Mouse (Mus musculus) thymus, postnatal 25 days (tissue): ENCODE data around the gene Zfp341.

ENCODE experiments used
- DNase-seq: peaks from one replicate; pipeline ENCODE4 v3.0.0; 2022

Gene Zfp341

DNA sequence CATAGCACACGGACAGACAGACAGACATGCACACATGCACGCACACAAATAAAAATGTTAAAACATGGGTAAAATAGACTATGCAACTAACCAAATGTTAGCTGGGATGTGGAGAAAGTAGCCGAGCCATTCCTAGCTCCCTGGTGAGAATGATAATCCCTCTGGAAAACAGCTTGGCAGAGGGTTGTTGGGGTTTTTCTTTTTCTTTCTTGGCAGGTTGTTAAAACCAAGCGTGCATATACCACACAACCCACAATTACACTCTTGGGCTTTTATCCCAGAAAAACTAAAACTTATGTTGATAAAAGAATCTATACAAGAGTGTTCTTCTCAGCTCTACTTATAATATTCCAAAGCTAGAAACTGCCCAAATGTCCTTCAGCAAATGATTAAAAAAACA is 24.0 kb upstream of the Zfp341 start:
- no peak for DNase-seq

DNA sequence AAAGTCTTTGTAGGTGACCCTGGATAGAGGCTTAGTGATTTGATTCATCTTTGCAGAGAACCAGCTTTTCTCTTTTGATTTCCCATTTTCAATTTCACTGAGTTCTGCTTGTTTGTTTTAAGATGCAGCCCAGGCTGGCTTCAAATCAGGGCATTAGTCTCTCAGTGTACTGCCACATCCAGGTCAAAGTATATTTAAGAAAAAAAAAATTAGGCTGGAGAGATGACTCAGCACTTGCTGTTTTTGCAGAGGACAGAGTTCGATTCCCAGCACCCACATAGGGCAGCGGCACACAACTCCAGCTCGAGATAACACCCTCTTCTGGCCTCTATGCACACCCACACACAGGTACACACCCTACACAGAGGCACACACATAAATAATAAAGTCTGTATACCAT is 21.9 kb upstream of the Zfp341 start:
- DNase-seq = no peak

DNA sequence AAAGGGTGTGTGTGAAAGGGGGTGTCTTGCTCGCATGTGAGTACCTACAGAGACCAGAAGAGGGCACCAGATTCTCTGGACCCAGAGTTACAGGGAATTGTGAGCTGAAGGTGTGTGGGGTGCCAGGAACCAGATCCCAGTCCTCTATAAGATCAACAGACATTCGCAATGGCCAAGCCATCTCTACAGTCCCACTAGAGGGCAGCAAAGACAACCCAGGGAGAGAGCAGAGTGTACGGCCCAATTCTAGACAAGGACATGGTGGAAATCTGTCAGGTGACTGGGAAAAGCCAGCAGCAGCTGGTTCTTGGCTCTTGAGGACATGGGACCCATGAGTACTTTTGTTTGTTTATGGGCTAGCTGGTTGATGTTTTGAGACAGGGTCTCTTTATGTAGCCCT is 20.1 kb upstream of the Zfp341 start:
- peak; percentile 69 for DNase-seq

DNA sequence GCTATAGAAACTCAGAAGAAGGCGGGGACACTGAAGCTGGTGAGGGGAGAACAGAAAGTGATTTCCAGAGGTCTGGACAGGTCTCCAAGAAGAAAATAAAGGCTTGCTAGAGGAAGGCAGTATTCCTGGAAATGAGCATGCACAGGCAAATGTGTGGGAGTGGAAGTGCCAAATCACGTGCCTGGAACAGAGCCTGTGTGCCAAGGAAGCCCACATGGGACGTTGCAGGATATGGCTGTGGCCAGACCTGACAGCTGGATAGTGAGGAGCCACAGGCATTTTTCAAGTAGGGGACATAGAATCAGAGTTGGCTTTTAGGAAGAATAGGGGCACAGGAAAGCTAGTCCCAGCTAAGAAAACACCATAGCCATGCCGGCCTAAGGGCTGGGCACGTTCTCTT is 17.3 kb upstream of the Zfp341 start:
- DNase-seq = no peak

DNA sequence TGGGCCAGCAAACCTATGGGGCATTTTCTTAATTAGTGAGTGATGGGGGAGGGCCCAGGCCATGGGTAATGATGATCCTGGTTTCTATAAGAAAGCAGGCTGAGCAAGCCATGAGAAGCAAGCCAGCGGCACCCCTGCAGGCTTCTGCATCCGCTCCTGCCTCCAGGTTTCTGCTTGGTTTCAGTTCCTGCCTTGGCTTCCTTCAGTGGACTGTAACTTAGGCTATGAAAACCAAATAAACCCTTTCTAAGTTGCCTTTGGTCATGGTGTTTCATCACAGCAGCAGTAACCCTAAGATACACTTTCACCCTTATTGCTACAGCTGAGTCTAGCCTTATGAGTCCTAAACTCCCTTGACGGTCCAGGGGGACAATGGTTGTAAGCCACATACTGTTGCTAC is 15.7 kb upstream of the Zfp341 start:
- DNase-seq = no peak

DNA sequence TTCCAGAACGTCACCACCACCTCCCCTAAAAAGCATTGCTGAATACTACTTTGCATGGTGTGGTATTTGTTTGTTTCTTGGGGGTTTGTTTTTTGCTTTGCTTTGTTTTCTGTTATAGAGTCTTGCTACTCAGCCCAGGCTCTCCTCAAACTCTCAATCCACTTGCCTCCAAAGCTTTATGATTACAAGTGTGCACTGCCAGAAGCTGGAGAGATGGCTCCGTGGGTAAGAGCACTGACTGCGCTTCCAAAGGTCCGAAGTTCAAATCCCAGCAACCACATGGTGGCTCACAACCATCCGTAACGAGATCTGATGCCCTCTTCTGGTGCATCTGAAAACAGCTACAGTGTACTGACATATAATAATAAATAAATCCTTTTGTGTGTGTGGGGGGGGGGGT is 12.5 kb upstream of the Zfp341 start:
- no peak for DNase-seq

DNA sequence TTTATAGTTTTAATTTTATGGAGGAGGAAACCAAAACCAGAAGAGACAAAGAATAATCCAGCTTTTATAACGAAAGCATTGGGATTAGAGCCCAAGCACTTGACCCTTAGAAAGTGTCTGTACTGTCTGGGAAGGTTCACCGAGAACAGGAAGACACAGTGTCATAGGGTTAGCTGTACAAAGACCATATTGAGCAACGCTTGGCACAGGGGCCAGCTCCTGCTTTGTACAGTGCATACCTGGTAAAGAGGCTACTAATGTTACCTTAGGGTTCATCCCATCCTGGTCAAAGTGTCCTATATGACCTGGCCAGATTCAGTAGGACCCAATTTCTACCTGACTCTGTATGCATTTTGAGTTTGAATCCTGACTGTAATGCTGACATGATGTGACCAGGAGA is 11.8 kb upstream of the Zfp341 start:
- no peak for DNase-seq

DNA sequence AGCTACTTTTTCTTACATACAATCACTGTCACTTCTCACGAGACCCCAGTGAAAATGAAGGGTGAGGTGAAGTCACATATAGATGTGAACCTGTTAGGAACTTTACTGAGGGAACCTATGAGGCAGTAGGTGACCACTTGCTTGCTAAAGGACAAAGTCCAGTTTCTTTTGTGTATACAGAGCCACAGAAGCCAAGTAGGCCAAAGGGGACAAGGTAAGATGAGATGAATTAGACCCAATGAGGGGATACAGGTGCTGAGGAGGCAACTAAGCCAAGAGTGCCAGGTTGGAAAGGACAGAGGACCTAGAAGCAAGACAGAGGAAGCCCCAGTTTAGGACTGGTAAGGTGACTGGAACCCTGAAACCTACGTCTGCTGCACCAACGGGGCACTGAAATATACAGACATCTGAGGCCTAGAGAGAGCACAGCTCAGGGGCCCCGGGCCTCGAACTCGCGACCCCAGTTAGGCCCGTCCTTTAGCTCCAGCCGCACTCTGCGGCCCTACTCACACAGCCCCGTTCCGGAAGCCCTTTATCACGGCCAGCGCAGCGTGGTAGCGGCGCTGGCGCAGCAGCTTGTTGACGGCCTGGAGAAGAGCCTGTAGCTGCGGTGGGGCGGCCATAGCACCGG is 10.0 kb upstream of the Zfp341 start:
- no peak for DNase-seq

DNA sequence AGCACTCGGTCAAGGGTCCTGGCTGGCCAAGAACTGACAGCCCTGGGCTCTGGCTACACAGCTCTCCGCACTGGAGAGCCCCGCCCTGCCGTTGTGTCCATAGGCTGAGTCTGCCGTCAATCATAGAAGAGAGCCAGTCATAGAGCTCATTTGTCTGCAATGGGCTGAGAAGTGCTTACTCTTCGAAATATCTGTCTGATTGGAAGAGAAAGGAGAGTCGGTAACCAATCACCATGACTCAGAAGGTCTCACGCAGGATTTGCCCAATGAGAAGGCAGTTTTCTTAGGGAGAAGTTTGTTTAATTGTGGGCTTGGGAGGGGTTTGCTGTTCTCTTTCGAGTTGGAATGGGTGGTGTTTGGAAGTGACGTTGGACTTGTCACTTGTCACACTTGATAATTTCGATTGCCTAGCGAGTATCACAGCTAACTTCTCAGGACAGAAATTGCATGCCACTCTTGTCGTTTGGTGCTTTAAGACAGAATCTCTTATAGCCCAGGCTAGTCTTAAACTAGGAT is 9.4 kb upstream of the Zfp341 start, which contains the start of gene Pxmp4:
TSS of gene Pxmp4 (minus strand) at position 71 of the 516 bp plus-strand sequence.
- DNase-seq = peak; percentile 99

DNA sequence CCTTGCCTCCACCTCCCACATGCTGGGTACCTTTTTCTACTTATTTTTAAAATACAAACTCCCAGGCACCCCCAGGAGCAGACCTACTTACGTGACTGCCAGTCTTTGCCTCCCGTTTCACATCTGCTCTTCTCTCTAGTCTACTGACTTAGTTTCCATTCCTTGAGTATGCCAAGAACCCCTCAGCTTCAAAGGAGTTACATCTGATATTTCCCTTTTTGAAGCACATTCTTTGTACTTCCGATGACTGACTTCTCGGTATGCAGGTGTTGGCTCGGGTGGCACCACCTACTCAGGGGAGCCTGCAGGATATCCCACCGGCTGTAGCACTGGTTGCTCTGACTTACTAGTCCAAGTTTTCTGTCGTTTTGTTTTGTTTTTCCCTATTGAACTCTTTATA is 8.9 kb upstream of the Zfp341 start:
- DNase-seq = peak; percentile 59

DNA sequence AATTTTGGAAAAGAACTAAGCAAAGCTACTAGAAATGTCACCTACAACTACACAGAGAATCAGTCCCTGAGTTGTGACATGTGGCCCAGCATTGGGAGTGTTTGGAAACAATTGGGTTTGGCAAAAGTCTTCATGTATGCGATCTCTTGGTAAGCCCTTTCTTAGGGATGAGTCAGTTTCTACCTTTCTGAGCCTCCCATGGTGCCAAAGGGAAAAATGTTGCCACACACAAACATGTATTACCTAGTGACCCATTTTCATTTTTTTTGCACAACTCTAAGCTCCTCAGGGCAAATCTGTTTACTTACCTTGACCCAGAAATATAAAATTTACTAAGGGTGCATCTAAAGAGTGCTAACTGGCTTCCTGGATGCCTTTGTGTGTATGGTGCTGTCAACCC is 6.1 kb upstream of the Zfp341 start:
- DNase-seq = no peak

DNA sequence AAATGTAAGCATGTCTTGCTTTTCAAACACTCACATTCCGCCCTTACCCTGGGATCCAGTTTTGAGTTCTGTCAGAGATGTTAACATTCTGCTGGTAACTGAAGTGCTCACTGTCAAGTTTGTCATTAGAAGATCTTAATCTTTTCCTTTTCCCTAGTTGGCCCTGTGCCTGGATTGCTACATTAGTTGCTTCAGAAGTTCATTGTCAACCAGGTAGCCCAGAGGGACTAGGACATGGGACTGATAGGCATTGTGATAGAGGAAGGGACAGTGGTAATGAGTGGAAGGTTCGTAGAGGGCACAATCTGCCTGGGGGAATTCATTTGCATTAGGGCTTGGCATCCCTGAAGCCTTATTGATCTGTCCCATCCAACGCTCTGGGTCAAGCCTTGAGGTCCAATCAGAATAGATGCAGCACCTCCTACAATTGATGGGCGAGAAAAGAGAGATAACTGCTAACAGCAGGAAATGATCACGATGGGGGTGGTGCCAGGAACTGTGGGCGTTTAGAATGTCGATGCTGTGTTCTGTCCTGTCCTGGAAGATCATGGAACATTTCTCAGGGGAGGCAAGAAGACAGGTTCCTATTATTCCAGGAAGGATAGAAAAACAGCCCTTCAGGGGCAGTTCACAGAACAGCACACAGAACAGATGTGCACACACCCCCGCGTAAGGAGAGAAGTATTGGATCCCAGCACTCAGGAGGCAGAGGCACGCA is 3.9 kb upstream of the Zfp341 start:
- no peak for DNase-seq

DNA sequence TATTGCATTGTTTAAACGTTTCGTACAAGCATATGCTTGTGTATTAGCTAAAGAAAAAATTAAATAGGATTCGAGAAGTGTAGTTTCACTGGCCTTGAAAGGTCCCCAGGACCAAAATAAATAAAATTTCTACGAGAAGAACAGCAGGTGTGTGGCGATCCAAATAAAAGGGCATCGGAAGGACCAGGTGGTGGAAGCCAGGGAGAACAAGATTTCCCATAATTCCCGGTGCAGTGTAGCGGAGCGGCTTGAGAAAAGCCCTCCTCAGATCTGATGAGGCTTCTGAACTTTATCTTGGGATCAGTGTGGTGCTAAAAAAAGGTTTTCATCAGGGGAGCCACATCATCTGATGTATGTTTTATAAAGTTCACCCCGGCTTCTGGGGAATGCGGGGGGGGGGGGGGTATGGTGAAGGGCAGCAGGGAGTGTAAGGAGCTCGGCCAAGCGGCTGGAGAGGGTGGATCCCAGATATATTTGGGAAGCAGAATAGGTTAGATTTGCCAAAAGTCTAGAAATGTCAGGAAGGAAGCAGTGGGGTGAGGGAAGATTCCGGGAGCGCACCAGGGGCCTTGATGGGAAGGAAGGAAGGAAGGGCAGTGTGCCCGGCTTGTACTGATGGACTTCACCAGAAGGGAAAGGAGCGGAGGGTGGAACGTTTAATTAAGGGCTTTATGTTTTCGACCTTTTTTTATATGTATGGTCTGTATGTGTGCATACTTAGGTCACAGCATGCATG is 1.9 kb downstream of the Zfp341 start:
- DNase-seq = peak; percentile 21

DNA sequence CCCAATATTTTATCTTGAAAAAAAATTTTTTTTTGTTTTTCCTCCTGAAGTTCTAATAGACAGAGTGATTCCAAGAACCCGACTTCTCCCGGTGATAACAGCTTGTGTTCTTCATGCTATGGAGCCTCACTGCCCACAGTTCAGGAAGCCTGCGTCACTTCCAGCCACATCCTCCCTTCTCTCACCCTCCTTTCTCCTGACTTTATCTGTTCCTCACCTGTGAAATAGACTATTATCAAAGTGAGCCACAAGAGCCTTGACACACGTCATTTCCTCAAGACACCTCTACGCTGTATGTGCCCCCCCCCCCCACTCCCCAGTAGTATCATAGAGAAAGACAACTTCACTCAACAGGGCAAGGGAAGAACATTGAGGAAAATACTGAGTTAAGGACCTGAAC is 2.6 kb downstream of the Zfp341 start:
- peak; percentile 44 for DNase-seq

DNA sequence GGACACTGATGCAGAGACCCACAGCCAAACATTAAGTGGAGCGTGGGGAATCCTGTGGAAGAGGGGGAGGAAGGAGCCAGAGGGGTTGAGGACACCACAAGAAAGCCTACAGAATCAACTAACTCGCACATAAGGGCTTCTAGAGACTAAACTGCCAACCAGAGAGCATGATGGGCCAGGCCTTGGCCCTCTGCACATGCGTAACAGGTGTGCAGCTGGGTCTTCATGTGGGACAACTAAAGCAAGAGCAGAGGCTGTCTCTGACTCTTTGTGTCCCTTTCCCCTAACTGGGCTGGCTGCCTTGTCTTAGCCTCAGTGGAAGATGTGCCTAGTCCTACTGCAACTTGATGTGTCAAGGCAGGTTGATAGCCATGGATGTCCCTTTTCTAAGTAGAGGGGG is 4.0 kb downstream of the Zfp341 start:
- DNase-seq = peak; percentile 73

DNA sequence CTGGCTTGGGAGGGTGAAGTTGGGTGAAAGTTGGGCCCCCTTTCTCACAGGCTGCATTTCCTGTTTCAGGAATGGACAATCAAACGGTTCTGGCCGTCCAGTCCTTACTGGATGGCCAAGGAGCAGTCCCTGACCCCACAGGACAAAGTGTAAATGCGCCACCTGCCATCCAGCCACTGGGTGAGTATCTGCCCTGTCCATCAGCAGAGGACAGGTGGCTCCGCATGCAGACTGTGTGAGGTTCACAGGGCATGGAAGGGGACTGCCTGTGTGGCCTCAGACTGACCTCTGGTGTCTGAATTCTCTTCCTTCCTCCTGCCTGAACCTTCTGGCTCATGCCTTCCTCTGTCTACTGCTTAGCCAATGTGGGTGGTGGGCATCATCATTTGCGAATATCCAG is 8.6 kb downstream of the Zfp341 start:
- DNase-seq = no peak

DNA sequence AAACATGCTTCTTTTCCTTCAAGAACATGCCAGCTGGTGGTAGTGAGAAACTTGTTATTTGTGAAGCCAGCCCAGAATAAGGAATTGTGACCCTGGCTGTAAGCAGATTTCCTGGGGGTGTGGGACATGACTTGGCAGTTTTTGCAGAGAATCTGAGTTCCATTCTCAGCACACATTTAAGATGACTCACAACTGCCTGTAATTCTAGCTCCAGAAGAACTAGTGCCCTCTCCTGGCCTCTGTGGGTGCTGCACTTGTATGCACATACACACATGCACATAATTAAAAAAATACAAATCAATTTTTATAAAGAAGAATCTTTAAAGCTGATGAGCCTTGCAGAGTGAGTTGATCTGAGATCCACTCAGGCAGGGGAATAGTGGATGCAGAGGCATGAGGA is 11.0 kb downstream of the Zfp341 start:
- DNase-seq = no peak

DNA sequence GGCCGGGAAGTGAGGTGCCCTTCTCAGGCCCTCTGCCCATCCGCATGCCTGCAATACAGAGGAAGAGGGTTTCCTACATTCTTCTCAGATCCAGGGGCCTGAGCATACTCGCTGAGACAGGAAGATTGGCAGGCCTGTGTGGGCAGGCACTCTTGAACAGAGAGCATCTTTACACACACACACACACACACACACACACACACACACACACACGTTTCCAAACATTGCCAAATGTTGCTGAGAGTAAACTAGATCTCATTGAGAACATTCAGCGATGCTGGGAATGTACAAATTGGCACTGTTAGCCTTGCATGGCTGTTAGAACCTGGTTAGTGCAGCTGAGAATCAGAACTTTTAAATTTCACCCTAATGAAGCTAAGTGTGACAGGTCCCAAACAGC is 17.4 kb downstream of the Zfp341 start:
- no peak for DNase-seq

DNA sequence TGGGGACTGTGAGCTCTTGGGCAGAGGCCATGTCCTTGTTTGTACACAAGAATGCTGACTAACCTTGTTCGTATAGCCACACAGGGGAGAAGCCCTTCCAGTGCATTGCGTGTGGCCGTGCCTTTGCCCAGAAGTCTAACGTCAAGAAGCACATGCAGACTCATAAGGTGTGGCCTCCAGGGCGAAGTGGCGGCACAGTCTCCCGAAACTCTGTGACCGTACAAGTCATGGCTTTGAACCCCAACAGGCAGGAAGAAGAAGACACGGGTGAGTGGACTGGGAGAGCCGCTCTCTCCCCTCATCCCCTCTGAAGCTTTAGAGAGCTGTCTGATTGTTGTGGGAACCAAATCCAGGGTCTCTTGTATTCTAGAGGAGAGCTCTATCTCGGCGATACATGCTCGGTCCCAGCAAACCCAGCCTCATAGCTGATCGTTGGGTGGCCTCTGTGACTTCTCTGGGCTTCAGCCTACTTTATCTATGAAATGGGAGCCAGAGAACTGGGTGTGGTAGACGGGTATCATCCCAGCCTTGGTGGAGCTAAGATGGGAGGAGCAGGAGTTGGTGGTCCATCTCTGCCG is 19.2 kb downstream of the Zfp341 start:
- DNase-seq = no peak

DNA sequence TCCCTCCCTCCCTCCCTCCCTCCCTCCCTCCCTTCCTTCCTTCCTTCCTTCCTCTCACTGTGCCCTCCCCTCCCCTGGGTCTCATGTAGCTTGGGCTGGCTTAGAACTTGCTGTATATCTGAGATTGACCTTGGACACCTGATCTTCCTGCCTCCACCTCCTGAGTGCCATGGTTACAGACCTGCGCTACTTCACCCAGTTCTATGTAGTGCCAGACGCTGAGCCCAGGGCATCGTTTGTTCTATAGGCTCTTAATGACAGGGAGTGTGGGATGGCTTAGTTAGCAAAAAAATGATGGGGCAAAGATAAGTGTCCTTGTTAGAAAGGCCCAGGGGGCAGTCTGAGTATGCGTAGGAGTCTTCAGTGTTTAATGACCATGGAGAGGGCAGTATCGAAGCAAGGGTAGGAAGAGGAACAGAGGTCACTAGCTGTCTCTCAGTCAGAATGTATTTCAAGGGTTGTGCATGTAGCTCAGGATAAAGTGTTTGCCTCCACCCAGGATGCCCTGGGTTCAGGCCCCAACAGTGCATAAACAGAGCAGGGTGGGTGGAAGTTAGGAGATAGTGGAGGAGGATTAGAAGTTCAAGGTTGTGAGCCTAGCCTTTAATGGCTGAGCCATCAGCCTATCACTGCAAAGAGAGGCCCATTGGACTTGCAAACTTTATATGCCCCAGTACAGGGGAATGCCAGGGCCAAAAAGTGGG is 20.1 kb downstream of the Zfp341 start:
- no peak for DNase-seq

DNA sequence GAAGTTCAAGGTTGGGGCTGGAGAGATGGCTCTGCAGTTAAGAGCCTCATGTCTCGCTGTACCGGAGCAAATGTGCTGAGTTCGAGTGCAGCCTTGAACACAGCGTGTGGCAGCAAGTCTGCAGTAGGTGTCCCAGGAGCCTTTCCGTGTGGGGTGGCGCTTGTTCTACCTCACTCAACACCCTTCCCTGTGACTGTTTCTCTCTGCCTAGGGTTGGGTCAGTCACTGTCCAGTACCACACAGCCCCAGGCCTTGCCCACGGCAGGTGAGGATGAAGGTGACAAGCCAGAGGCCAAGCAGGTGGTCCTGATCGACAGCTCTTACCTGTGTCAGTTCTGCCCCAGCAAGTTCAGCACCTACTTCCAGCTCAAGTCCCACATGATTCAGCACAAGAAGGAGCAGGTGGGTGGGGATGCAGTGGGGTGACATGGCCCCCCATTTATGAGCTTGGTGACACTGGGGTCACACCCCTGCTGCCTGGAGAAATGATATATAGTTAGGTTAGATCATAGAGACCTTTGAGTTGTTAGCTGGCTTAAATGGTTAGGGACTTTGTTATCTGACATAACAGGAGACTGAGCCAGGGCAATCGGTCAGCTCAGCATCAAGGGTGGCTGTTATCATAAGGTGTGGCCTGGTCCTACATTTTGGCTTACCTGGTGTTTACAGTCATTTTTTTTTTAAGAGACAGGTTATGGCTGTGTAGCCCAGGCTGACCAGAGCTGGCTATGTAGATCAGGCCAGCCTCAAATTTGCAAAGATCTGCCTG is 21.0 kb downstream of the Zfp341 start:
- no peak for DNase-seq

DNA sequence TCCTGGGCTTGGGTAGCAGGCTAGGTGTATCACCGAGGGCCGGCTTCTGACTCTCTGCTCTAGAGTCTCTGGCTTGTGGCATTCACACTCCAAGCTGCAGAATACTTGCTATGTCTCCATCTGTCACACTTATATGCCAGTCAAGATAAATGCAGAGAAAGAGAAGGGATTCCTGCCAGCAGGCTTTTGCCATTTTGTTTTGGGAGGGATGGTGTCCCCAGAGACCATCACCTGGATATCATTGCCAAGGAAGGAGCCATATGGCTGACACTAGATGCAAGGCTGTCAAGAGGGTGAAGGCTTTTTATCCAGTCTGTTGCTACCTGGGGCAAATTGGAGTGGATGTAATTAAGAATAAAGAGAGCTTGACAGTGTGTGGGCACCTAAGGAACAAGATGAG is 22.7 kb downstream of the Zfp341 start:
- DNase-seq = no peak
